Mouse (Mus musculus): ENCODE measurements around the gene 2410015M20Rik.

- TF ChIP-seq TCF12 (IDR thresholded peaks at IDR 0.05; ENCODE audit: low read depth, low read length) (no peak), USF1 (IDR thresholded peaks at IDR 0.05; ENCODE audit: low read depth, low read length) (no peak), CTCF (IDR thresholded peaks at IDR 0.05 in 2 of 3, conservative IDR thresholded peaks at IDR 0.05 in 1 of 3; ENCODE audit: control insufficient read depth in 1 of 3, insufficient read depth in 1 of 3, low read depth in 2 of 3, low read length in 3 of 3, poor library complexity in 1 of 3, severe bottlenecking in 1 of 3) (no peak)
Measured at GRCm38 (mm10) chr17:56566293-56566692, 43.3 kb downstream of the 2410015M20Rik start.

Measured in MEL (cell line).